Mouse (Mus musculus): ENCODE results near the gene Psmd3. TPM values are rescaled to one million over a fixed set of nuclear protein-coding genes. Genes with fewer than 3 reads are reported as not detected.

Psmd3 gene
- 100 to 1,000 TPM; 126 to 133 TPM for polyA plus RNA-seq (2017; shearing (Covaris generic))

GRCm38 (mm10) chr11:98681786-98682745 is at the start of gene Psmd3:
TSS of gene Psmd3 (plus strand) at chr11:98682554.

GRCm38 (mm10) chr11:98646459-98646858 is 35.9 kb upstream of the Psmd3 start, which contains the start of gene Gsdma2:
TSS of gene Gsdma2 (plus strand) at chr11:98646759.

GRCm38 (mm10) chr11:98664091-98664490 is 18.3 kb upstream of the Psmd3 start, which contains the start of gene Gsdma:
TSS of gene Gsdma (plus strand) at chr11:98664351.

GRCm38 (mm10) chr11:98701213-98701670 is 18.9 kb downstream of the Psmd3 start, which contains the start of gene Csf3:
TSS of gene Csf3 (plus strand) at chr11:98701263.

GRCm38 (mm10) chr11:98729119-98729588 is 46.8 kb downstream of the Psmd3 start, which contains the start of gene Med24:
TSS of gene Med24 (minus strand) at chr11:98729435.

GRCm38 (mm10) chr11:98740393-98741050 is 58.2 kb downstream of the Psmd3 start, which contains the start of gene Thra:
TSS of gene Thra (plus strand) at chr11:98740638.

Other genes starting within 250 kb of the Psmd3 start
- gene Mien1, start 243.6 kb upstream of the Psmd3 start, polyA plus RNA-seq (2017; shearing (Covaris generic)): 100 to 1,000 TPM; 141 to 157 TPM
- gene Grb7, start 236.2 kb upstream of the Psmd3 start, polyA plus RNA-seq (2017; shearing (Covaris generic)): 1 to 10 TPM; 1.5 to 6.5 TPM
- gene Ikzf3, start 136.5 kb upstream of the Psmd3 start, polyA plus RNA-seq (2017; shearing (Covaris generic)): 10 to 100 TPM; 40.9 to 85.7 TPM
- gene Zpbp2, start 131.5 kb upstream of the Psmd3 start, polyA plus RNA-seq (2017; shearing (Covaris generic)): 1 to 10 TPM; 3.0 to 3.7 TPM
- gene Ormdl3, start 95.2 kb upstream of the Psmd3 start, polyA plus RNA-seq (2017; shearing (Covaris generic)): 10 to 100 TPM; 62.2 to 78.9 TPM
- gene Lrrc3c, start 84.3 kb upstream of the Psmd3 start, polyA plus RNA-seq (2017; shearing (Covaris generic)): under 1 TPM in 1 of 2 experiments, not detected in 1; 0.23 TPM
- gene Gm12355, start 56.9 kb upstream of the Psmd3 start, polyA plus RNA-seq (2017; shearing (Covaris generic)): 1 to 10 TPM; 2.4 to 8.5 TPM
- gene Gsdma3, start 56.2 kb upstream of the Psmd3 start, polyA plus RNA-seq (2017; shearing (Covaris generic)): not detected
- gene Gsdma2, start 35.8 kb upstream of the Psmd3 start, polyA plus RNA-seq (2017; shearing (Covaris generic)): 1 to 10 TPM in 1 of 2 experiments, under 1 TPM in 1; 0.11 to 2.6 TPM
- gene Gsdma, start 18.2 kb upstream of the Psmd3 start, polyA plus RNA-seq (2017; shearing (Covaris generic)): 1 to 10 TPM in 1 of 2 experiments, under 1 TPM in 1; 0.06 to 1.4 TPM
- gene Csf3, start 18.7 kb downstream of the Psmd3 start, polyA plus RNA-seq (2017; shearing (Covaris generic)): not detected
- gene Med24, start 46.9 kb downstream of the Psmd3 start, polyA plus RNA-seq (2017; shearing (Covaris generic)): 10 to 100 TPM; 47.7 to 56.0 TPM
- 1 to 10 TPM; 7.2 to 7.7 TPM for gene Thra, start 58.1 kb downstream of the Psmd3 start, polyA plus RNA-seq (2017; shearing (Covaris generic))
- 10 to 100 TPM in 1 of 2 experiments, 1 to 10 TPM in 1; 8.1 to 10.2 TPM for gene Nr1d1, start 92.8 kb downstream of the Psmd3 start, polyA plus RNA-seq (2017; shearing (Covaris generic))
- gene Msl1, start 113.0 kb downstream of the Psmd3 start, polyA plus RNA-seq (2017; shearing (Covaris generic)): 10 to 100 TPM; 24.2 to 25.3 TPM
- 10 to 100 TPM; 72.0 to 82.4 TPM for gene Casc3, start 122.4 kb downstream of the Psmd3 start, polyA plus RNA-seq (2017; shearing (Covaris generic))
- under 1 TPM; 0.60 to 0.95 TPM for gene Rapgefl1, start 154.2 kb downstream of the Psmd3 start, polyA plus RNA-seq (2017; shearing (Covaris generic))
- gene Wipf2, start 181.1 kb downstream of the Psmd3 start, polyA plus RNA-seq (2017; shearing (Covaris generic)): 1 to 10 TPM; 3.0 to 3.8 TPM
- gene Cdc6, start 225.2 kb downstream of the Psmd3 start, polyA plus RNA-seq (2017; shearing (Covaris generic)): 1 to 10 TPM; 1.2 to 3.4 TPM
- 10 to 100 TPM; 52.7 to 57.6 TPM for gene Rara, start 245.3 kb downstream of the Psmd3 start, polyA plus RNA-seq (2017; shearing (Covaris generic))